Mouse (Mus musculus): Measurements from ENCODE around the gene Rasa3.

- TF ChIP-seq CTCF (IDR thresholded peaks at IDR 0.05; ENCODE audit: insufficient read depth, low read length), result no peak
- no peak for TF ChIP-seq POLR2A (IDR thresholded peaks at IDR 0.05; ENCODE audit: borderline replicate concordance, extremely low read depth, low read depth, low read length)
These were observed 148.2 kb downstream of the Rasa3 start for GRCm38 (mm10) chr8:13529011-13529840.

All from lung, adult 2 months (tissue).